Mouse (Mus musculus) right cerebral cortex, postnatal 25 days (tissue): ENCODE measurements around the gene Mical3.

ENCODE experiments used
- DNase-seq: peaks from one replicate; pipeline ENCODE4 v3.0.0; 2022

The Mical3 gene

DNA sequence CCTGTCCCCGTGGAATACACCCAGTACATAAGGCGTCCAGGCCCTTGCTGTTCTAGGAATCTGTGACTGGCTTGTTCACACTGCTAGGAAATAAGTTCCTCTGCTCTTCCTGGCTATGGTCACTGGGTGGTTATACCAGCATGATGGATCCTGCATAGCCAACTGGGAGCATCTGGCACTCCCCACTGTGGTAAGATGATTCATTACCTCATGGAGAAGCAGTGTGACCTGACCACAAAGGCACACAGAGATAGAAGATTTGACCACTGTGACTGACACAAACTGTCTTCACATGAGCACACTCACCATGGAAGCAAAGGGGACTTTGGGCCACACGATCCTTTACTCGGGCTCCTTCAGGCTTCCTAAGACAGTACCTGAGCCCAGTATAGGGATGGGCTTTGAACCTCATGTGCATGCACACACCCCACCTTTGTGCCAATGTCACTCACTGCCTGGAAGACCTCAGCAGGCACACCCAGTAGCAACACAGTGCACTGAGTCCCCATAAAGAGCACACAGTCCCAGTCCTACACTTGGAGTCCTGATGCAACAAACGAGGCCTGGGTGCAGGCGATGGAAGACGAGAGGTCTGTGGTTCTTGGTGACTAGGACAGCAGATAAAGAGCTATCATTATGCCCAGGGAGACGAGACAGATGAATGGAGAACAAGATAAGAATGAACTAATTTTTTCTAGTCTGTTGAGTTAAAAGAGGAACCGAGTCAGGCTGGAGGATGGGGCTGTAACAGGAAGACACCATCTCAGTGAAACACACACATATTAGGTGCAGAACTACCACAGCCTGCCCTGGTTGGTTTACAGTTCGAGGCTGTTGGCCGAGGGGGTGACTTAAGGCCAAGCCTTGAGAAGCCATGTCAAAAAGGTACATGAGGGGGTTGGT is 174.3 kb downstream of the Mical3 start:
- DNase-seq = no peak

DNA sequence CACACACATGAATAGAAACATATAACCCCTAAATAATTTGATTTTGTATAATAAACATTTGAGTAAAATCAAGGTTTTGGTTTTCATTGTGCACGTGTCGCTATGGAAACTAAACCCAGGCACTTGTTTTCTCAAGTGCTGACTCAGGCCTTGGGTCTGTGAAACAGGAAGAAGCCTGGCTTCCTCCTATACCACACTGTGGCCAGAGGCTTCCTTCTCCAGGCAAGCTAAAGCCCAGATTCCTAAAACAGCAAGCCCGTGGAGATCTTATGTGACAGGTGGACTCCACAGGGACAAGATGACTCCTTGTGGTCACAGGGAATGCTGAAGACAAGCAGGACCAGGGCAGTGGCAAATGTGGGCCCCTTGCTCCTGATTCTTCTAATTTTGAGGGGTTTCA is 175.6 kb downstream of the Mical3 start:
- no peak for DNase-seq

DNA sequence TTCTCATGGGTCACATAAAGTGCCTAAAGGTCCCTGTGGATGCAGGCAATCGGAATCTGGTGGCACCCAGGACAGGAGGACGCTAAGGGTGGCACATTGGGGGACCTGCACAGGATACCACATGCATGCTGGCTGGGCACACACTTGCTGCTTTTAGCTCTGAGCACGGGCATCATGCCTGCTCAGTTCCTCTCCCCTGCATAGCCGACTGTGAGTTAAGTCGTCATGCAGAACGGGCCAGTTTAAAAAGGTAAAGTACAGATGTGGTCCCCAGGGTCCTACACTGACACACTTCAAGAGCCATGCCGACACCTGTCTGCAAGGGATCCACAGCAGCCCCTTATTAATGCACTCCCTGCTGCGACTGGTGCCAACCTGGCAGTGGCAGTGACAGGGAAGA is 176.6 kb downstream of the Mical3 start:
- DNase-seq = no peak

DNA sequence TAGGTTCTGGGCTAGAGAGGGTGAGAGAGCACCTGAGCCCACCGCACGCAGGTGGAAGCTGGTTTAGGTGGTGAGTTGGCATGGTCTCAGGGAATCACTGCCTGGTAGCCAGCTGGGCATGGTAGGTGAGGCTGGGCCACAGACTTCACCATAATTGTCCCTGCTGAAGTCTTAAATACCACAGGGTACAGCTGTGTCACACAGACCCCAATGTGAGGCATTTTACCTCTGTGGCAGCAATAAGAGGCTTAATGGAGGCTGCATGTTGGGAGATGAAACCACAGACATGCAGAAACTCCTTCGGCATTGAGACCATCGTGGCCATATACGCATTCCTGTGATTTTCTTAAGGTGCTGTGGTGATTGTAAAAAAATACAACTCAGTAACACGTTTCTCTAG is 178.3 kb downstream of the Mical3 start:
- DNase-seq = no peak

DNA sequence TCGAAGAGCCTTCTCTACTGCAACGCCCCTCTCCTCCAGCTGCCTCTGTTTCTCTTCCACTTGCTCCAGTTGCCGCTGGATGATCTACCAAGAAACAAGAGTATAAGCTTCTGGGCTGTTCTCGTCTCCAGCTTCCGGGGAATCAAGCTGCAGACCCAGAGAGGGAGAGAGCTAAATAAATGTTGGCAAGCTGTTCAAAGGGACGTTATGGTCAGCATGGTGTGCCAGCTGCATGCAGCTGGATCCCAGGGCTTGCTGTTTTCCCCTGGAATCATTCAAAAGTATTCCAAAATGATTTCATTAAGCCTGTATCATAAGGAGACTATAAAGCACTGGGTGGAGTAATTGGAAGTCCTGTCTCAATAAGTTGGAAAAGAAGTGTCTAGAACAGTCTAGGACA is 179.5 kb downstream of the Mical3 start:
- no peak for DNase-seq

DNA sequence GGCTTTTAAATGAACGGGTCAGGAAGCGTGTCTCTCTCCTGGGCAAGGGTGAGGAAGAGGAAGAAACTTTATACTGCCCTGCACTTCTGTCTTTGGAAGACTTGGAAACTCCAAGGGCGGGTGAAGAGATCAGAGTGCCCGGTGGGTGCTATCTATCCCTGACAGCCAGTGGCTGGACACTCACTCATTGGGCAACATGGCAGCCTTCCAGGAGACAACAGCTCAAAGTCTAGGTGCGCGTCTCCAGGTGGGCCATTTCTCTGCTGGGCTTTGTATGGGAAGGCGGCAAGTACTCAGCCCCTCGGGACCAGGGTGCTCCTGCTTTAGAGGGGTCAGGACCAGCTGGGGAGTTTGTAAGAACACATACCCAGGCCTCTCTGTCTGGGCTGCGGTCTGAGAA is 185.3 kb downstream of the Mical3 start:
- DNase-seq = no peak

DNA sequence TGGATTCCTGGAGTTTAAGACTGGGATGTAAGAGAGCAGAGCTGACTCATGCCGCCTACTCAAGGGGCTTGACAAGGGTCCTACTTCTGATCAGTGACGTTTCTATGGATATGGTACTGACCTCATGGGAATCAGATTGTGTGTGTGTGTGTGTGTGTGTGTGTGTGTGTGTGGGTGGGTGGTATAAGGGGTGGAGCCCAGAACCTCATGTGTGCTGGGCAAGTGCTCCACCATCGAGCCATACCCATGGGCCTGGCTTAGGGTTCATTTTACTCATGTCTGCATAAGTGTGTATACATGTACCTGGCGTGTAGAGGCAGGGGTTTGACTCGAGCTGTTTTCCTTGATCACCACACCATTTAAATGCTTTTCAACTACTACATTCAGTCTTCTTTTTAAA is 186.8 kb downstream of the Mical3 start:
- DNase-seq = no peak

DNA sequence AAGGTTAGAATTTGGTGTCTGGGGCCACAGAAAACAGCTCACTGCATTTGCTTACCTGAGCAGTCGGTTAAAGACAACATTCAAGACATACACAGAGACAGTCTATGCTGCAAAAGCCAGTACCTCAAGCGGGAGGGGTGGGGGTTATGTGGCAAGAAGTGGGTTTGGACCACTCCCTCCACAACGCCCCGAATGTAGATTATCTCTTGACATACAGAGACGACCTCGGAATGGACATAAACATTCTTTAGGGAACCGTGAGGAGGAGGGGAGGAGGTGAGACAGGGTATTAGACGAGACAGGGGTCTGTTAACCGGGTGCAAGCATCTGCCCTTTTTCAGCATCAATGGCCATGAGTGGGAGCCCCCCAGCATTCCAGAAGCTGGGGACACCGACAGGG is 187.2 kb downstream of the Mical3 start:
- no peak for DNase-seq

DNA sequence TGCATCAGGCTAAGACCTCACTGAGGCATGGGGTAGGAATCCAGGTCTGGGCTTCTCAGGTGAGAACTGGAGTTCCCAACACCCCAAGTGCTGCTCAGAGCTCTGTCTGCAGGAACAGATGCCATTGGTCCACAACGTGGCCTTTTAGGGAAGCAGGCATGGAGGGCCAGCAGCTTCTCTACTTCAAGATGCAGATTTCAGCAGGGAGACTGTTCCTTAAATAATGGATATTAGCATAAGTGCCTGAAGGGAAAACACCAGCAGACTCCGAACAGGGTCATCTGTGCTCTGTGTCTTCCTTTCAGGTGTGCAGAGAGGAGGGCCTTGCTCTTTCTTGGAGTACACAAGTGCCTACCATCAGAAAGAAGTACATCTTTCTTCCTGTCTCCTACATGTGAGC is 187.7 kb downstream of the Mical3 start:
- no peak for DNase-seq

DNA sequence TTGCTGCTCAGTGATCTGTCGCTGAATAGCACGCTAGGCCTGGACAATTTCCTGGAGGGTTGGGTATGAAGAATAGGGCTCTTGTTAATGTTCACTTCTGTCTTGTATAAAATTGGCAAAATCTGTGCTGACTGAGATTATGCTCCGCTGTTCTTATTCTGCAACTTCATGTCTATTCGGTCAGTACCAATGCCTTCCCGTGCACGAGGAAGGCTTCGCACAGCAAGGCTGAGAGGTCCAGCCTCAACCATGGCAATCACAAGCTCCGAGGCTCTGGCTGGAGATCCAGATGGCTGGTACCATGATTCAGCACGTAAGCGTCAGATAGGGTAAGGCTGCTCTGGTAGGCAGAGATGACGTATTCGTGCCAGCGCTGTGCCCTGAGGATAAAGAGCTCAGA is 189.2 kb downstream of the Mical3 start:
- DNase-seq = no peak

DNA sequence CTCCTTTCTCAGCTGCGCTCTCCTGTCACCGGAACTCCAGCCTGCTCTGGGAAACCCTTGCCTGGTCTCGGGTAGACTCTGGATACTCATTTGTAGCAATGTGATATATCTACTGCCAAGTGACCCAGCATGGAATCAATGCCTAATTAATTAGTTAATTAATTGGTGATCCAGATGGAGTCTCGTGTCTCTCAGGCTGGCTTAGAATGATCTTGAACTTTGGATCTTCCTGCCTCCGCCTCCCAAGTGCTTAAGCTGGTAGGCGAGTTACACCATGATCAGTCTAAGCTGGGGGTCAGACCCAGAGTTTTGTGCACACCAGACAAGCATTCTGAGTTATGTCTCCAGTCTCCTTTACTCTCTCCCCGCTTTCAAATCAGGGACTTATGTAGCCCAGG is 189.7 kb downstream of the Mical3 start:
- no peak for DNase-seq

DNA sequence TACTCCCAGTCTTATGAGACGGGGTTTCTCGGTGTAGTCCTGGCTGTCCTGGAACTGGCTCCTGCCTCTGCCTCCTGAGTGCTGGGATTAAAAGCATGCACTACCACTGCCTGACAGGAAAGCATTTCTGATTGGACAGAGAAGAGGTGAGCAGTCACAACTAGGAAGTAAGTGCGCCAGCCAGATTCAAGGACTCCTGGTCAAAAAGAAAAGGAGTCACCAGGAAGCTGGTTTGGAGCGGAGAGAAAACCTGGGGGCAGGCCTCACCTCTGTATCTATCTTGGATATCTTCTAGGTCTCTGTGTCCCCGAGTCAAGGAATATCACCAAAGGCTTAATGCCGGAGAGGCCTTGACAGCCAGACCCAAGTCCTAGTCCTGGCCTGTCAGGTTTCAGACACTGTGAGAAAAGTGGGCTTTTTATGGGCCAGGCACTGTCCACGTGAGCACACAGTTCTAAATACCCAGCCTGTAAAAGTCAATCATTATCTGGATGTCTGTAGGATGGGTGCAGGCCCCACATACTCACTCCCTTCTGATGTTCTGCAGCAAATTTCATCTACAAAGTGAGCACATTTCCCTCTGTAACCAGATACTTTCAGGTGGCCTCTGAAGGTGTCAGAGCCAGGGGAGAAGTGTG is 190.2 kb downstream of the Mical3 start:
- DNase-seq = no peak

DNA sequence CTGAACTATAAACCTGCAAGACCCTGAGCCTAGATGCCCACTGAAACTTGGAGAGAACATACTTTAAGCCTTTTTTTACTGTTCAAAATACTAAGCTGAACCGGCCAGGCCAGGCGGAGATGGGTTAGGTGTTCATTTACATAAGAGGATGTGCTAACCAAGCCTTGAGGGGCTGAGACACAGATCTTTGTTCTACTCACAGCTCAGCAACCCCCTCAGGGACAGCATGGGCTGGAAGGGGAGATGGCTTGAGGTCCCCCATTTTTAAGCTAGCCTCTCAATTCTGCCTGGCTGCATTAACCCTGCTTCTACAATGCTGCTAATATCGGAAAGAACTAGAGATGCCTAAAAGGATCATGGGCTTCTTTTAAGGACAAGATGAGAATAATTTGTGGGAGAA is 191.0 kb downstream of the Mical3 start:
- DNase-seq = no peak

DNA sequence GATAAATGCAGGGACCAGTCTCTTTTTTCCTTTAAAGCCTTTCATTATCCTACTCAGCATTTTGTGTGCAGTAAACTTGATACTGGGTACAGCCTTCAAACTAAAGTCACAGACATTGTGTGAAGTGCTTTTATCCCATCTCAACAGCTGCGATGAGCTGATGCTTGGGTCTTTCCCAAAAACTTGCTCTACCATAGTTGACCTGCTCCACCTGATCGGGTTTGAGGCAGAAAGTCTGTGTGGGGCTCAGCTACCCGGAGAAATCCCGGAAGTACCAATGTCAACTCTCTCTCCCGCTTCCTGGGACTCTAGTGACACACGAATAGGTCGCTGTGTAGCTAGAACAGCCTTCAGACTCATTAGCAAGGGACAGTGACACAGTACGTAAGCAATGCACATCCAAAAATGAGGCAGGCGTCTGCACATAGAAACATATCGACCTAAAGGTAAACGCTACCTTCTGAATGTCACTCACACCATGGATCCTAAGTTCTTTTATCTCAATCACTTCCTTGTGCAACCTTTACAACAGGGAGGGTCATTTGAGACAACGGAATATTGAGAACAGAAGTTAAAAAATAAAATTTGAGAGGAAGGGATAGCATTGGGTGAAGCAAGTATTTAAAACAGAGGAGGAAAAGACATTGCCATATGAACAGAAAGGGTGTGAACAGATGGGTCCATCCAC is 191.9 kb downstream of the Mical3 start:
- no peak for DNase-seq

DNA sequence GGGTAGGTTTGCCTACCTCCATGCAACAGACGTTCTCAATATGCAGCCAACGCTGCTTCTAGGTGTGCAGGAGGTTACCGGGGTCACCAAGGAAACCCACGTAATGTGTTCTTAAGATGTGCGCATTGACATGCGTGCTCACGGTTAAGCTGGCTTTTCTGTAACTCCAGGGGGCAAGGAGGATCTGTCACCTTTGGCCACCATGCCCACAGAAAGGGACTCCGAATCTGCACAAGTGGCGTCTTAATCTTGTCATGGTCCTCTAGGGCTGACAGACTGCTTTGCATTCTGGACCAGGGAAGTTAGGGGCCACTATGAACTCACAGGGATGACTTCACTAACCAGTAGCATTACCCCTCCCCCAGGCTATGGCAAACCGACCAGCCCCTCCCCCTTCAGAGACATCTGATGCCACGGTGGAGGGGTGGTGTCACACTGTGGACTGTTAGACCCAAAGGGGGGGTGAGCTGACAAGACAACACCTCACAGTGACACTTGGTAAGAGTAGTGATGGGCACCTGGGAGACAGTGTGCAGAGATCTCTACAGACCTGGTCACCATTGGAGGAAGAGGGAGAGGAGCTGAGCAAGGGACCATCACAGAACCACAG is 192.7 kb downstream of the Mical3 start:
- no peak for DNase-seq

DNA sequence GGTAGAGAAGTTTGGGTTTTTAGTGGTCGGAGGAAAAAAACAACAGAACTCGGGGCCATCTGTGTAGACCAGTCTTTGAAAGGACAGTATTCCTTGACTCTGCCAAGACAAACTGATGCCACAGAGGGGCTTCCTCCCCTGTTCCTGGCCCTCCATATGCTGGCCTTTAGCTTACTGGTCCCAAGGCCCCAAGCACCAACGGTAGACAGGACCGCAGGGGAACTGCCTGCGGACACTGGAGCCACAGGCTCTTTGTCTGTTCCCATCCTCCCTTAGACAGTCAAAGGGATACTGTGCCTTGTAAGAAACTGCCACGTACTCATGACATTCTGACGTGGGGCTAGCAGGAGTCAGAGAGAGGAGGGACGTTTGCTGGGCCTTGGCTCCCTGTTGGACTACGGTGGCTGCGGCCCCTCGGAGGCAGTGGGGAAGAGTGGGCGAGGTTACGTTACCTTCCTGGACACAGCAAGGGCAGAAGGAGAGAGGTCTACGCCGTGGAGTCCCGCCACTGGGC is 193.6 kb downstream of the Mical3 start:
- DNase-seq = no peak

DNA sequence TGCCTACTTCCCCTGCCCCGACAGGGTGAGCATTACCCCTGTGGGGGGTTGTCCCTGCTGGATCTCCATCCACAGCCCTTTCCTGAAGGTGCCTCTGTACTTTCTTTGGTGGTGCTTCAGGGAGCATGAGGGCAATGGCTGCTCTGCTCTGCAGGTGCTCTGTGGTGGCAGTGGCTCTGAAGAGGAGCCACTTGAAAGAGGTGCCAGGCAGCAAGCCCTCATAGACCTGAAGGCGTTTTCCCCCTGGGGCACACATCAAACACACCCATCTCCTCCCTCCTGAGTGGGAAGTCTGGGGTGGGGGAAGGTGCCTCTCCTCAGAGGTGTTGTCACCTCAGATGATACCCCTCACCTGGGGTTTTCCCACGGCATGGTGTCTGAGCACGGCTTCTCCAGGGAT is 196.6 kb downstream of the Mical3 start:
- no peak for DNase-seq

DNA sequence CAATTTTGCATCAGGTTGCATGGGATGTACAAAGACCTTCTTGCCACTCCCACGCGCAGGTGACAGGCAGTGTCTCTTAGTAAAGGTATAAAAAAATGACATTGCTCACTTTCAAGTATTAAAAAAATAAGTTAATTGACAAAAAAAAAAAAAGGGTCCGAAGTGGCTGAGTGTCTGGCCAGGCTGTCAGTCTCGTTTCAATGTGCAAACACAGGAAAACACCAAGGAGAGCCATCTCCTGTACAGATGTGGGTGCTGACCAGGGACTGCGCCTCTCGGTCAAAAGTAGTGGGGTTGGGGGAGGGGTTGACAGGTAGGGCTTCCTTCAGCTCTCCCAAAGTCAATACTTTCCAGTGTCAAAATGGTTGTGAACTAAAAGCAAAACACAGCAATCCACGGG is 197.1 kb downstream of the Mical3 start:
- no peak for DNase-seq

DNA sequence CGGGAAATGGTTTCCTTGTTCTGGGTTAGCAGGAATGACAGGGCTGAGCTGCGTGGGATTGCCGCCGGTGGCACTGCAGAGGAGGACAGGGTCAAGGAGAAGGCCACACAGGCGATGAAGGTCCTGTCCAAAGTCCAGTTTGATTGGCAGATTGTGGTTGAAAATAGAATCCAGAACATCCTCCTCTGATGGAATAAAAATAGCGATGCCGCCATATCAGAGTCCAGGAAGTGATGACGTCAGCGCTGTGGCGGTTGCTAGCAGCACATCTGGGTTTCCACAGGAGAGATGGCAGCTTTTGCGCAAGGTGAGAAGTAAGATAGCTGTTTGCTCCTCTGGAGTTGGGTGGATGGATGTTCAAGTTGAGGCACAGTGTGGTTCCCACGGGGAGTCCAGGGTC is 198.2 kb downstream of the Mical3 start:
- no peak for DNase-seq

DNA sequence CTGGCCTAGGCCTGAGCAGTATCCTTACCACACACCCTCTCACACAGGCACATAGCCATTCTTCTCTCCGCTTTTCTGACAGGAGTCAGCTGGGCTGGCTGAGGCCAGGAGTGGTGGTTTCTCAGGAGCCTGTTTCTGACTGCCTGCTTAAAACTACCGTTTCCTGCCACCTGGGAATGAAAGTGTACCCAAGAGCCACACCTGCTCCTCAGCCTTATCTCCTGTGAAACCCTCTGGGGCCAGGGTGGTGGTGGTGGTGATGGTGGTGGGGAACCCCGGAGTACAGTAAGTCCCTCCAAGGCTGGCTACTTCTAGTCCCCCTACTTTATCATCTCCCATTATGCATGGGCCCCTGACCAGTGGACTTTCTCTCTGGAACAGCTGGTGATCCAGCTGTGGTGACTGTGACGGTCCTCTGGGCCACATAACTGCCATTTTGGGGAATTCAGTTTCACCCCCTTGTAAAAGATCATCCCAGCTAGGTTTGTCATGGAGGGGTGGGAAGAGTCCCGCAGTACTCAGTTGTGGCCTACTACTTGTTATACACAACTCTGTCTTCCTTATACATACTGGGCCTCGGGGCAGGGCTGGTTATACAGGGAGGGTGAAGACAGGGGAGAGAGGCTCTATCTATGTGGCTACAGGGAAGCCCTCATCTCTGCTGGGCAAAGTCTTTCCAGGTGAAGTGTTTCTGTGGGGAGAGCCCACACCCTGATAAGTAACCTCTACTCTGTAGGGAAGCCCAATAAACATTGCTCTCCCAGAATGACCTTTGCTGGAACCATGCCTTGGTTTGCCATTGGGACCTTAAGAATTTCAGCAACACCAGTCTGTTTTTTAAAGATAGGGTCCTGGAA is 200.1 kb downstream of the Mical3 start:
- DNase-seq = no peak

DNA sequence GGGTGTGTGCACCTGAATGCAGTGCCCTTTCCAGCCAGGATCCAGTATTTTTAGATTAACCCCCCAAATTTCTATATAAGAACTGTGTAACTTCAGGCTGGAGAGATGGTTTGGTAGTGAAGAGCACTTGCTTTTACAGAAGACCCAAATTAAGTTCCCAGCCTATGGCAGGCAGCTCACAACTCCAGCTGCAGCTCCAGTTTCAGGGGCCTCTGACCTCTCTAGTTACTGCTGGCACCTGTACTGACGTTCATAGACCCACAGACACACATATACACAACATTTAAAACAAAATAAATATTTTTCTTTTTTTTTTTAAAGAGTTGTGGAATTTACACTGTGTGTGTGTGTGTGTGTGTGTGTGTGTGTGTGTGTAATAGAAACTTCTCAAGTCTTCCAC is 201.4 kb downstream of the Mical3 start:
- DNase-seq = no peak

DNA sequence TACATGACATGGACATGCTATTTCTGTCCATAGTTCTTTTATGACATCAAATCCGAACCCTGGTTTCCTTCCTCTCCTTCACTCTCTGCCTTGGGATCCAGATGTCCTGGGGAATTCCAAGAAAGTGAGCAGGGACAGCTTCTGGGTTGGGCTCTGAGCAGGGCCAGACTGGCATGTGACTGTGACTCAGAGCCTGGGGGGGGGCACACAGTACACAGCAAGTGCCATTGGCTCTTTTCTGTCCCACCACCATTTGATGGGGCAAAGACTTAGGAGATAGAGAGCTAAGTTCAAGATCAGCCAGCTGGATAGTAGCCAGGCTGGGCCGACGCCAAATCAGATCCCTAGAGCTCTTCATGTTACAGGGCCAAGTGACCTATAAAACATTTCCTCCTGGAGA is 203.0 kb downstream of the Mical3 start:
- DNase-seq = no peak
